Mouse (Mus musculus): Measurements from ENCODE around the gene Rtn1.

GRCm38 (mm10) chr12:72408111-72408891, 553 bp downstream of the Rtn1 start:
- no peak for TF ChIP-seq CTCF (conservative IDR thresholded peaks at IDR 0.05; ENCODE audit: insufficient read depth, insufficient read length, low read depth, low read length)
- TF ChIP-seq POLR2A (IDR thresholded peaks at IDR 0.05; ENCODE audit: low read depth, low read length) = no peak

All from kidney, adult 2 months (tissue).